Mouse (Mus musculus): ENCODE results near the gene Gm9747.

DNA sequence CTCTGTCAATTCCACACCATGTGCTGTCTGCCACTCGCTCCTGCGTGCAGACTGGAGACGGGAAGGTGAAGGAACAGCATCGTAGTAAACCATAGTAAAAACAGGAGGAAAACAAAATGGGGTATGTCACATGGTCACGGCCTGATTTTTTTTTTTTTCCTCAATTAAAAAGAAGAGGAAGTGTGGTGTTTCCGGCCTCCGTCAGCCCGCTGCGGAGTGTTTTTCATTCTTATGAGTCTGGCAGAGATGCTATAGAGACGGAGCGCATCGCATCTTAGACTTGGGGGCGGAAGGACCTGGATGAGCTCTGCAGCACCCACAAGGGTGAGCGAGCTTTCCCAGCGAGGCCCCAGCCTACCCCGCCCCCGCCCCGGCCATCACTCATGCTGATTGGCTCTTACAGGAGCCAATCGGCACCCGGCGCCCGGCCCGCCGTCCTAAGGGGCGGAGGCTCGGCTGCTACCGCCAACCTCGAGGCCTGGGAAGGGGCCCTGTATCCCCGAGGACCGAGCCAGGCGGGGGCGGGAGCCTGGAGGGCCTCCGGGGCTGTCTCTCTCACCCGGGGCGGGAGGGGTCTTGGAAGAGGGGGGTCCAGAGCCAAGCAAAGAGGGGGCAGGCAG is 50.2 kb downstream of the Gm9747 start:
- TF ChIP-seq CTCF (IDR thresholded peaks at IDR 0.05; ENCODE audit: low read depth) (no peak), EP300 (IDR thresholded peaks at IDR 0.05; ENCODE audit: low read depth) (no peak)
